Mouse (Mus musculus) olfactory bulb, adult 2 months (tissue): Measurements from ENCODE around the gene Erich4.
"Not testable (repeated sequence)": the region's sequence is repeated elsewhere in the genome, so short reads cannot be mapped to it uniquely, and the experiment has no call there.

Experiments
- CTCF ChIP-seq: fragments of 200-500 bp; IDR thresholded peaks from 2 replicates; pipeline ENCODE4 v1.5.1; 2012; ENCODE audit warnings: low read depth, mild to moderate bottlenecking, low read length, moderate library complexity; ENCODE audit not compliant: insufficient read depth
- POLR2A ChIP-seq: fragments of 200-500 bp; IDR thresholded peaks from 2 replicates; pipeline ENCODE4 v1.6.1; 2012; ENCODE audit warnings: mild to moderate bottlenecking, low read depth, low read length, moderate library complexity; ENCODE audit not compliant: insufficient read depth

- TF ChIP-seq CTCF, POLR2A: not testable (repeated sequence)
These were observed 38.8 kb downstream of the Erich4 start for GRCm38 (mm10) chr7:25576793-25577437.
